Mouse (Mus musculus) embryonic fibroblast, embryonic 13.5 days (primary cell): ENCODE measurements at regions not wholly inside any gene's neighbourhood (a gene's known extent, or its start where the extent isn't known, plus 50 kb on each side); places are given as distances from the start of the nearest gene placed in this dataset.
A peak's percentile ranks its signal among the peaks of the same experiment; 100 is the strongest.
"Not testable (repeated sequence)": the region's sequence is repeated elsewhere in the genome, so short reads cannot be mapped to it uniquely, and the experiment has no call there.

Source experiments
- H3K27ac ChIP-seq: 2 replicates; pipeline ENCODE4 v1.5.1; 2012; ENCODE audit warnings: low read length, control low read depth, inconsistent platforms; ENCODE audit not compliant: insufficient read depth
- H3K4me1 ChIP-seq: 2 replicates; pipeline ENCODE4 v1.6.1; 2011; ENCODE audit warnings: low read length; ENCODE audit not compliant: control insufficient read depth, insufficient read depth
- H3K4me3 ChIP-seq: 2 replicates; pipeline ENCODE4 v1.5.1; 2011; ENCODE audit warnings: mild to moderate bottlenecking, control low read depth, low read length; ENCODE audit not compliant: insufficient read depth
- CTCF ChIP-seq: IDR thresholded peaks from 2 replicates; pipeline ENCODE4 v1.5.1; 2011; ENCODE audit warnings: mild to moderate bottlenecking, control low read depth, low read length, moderate library complexity, borderline replicate concordance; ENCODE audit not compliant: insufficient read depth
- POLR2A ChIP-seq: IDR thresholded peaks from 2 replicates; pipeline ENCODE4 v1.6.1; 2011; ENCODE audit warnings: low read depth, mild to moderate bottlenecking, control low read depth, low read length, moderate library complexity

GRCm38 (mm10) chr13:104549016-104549415 is 243.3 kb upstream of the Srek1ip1 start:
- TF ChIP-seq POLR2A: no peak
- TF ChIP-seq CTCF: no peak
- no peak overlapping the region for H3K4me3 ChIP-seq

GRCm38 (mm10) chr13:104553329-104553728 is 239.0 kb upstream of the Srek1ip1 start:
- Histone ChIP-seq H3K27ac (no peak overlapping the region), H3K4me1 (no peaks in the 10 kb centered on the region), H3K4me3 (no peak overlapping the region)
- TF ChIP-seq POLR2A: no peak
- no peak for TF ChIP-seq CTCF

More at GRCm38 (mm10) chr13:104549016-104549415, 243.3 kb upstream of the Srek1ip1 start:
- Histone ChIP-seq H3K4me1 (no peaks in the 10 kb centered on the region), H3K27ac (no peak overlapping the region)

- H3K27ac ChIP-seq, H3K4me1 ChIP-seq, H3K4me3 ChIP-seq: not testable (repeated sequence)
These were observed 235.7 kb upstream of the Srek1ip1 start for GRCm38 (mm10) chr13:104556609-104557008.

- H3K4me3 ChIP-seq: no peak overlapping the region
- peak overlapping the region; percentile 88 for H3K27ac ChIP-seq
- H3K4me1 ChIP-seq: peaks cover 9% of the 10 kb centered on the region
- TF ChIP-seq CTCF (no peak), POLR2A (no peak)
These were observed 232.4 kb upstream of the Srek1ip1 start for GRCm38 (mm10) chr13:104559876-104560275.

- Histone ChIP-seq H3K4me1 (peaks cover 9% of the 10 kb centered on the region), H3K27ac (peak overlapping the region; percentile 88), H3K4me3 (no peak overlapping the region)
- TF ChIP-seq CTCF (no peak), POLR2A (no peak)
These were observed 231.7 kb upstream of the Srek1ip1 start for GRCm38 (mm10) chr13:104560500-104561114.

- Histone ChIP-seq H3K27ac (peak overlapping the region; percentile 45), H3K4me3 (no peak overlapping the region), H3K4me1 (peaks cover 9% of the 10 kb centered on the region)
- TF ChIP-seq POLR2A (no peak), CTCF (no peak)
These were observed 229.7 kb upstream of the Srek1ip1 start for GRCm38 (mm10) chr13:104562536-104562935.

- Histone ChIP-seq H3K4me1 (peaks cover 9% of the 10 kb centered on the region), H3K27ac (peak overlapping the region; percentile 45), H3K4me3 (no peak overlapping the region)
- no peak for TF ChIP-seq CTCF
- TF ChIP-seq POLR2A: no peak
These were observed 229.3 kb upstream of the Srek1ip1 start for GRCm38 (mm10) chr13:104563019-104563418.

GRCm38 (mm10) chr13:104563889-104564288 is 228.4 kb upstream of the Srek1ip1 start:
- no peak overlapping the region for H3K4me3 ChIP-seq
- TF ChIP-seq CTCF (no peak), POLR2A (no peak)
- no peak overlapping the region for H3K27ac ChIP-seq
- peaks cover 9% of the 10 kb centered on the region for H3K4me1 ChIP-seq

GRCm38 (mm10) chr13:104569765-104570164 is 222.5 kb upstream of the Srek1ip1 start:
- Histone ChIP-seq H3K4me3 (no peak overlapping the region), H3K27ac (no peak overlapping the region), H3K4me1 (peaks cover 8% of the 10 kb centered on the region; the same call in 1 of the 2 replicates)
- TF ChIP-seq CTCF (no peak), POLR2A (no peak)

- H3K27ac ChIP-seq: peak overlapping the region; percentile 36; the same call in 1 of the 2 replicates
These were observed 220.0 kb upstream of the Srek1ip1 start for GRCm38 (mm10) chr13:104572236-104572635.

GRCm38 (mm10) chr13:104574396-104574795 is 217.9 kb upstream of the Srek1ip1 start:
- TF ChIP-seq CTCF: no peak
- TF ChIP-seq POLR2A: no peak
- peaks cover 10% of the 10 kb centered on the region; the same call in 1 of the 2 replicates for H3K4me1 ChIP-seq
- no peak overlapping the region for H3K27ac ChIP-seq
- H3K4me3 ChIP-seq: no peak overlapping the region

More at GRCm38 (mm10) chr13:104572236-104572635, 220.0 kb upstream of the Srek1ip1 start:
- Histone ChIP-seq H3K4me1 (peaks cover 8% of the 10 kb centered on the region; the same call in 1 of the 2 replicates), H3K4me3 (no peak overlapping the region)
- no peak for TF ChIP-seq CTCF
